ENCODE assay signal across 23 mouse cellular contexts in the genomic region with DNA sequence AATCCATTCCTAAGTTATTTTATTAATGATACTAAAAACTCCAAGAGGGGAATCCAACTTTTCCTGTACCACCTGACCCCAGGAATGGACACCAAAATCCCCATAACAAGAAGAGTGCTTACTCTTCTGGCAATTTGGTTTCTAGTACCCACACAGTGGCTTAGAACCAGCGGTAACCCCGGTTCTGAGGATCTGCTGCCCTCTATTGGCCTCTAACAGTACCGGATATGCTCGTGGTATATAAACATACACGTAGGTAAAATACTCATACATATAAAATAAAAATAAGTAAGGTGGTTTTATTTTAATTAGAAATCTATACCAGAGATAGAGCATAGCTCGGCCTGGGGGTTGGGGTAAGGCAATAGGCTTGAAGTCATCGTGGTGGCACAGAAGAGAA. TPM values are rescaled to one million over a fixed set of nuclear protein-coding genes. Genes with fewer than 3 reads are reported as not detected.
DNase-seq lines count a peak whose midpoint lies in the region; ATAC-seq and TF ChIP-seq lines count a peak whose summit lies in the region.
"Had no signal": no experiment of that assay in that cellular context is flagged by ENCODE, and none has a peak within 500 bp of the region (broad histone marks: within the 10 kb centered on the region; RNA-seq: fewer than 3 reads in every experiment).

No protein-coding gene starts in this region.

- no peaks in the 10 kb centered on the region for H3K36me3 ChIP-seq in kidney, postnatal 0 days (ENCODE audit: insufficient read depth, low read length)
- H3K36me3 ChIP-seq in CH12.LX (replicated peaks in 1 of 2; ENCODE audit: control insufficient read depth in 1 of 2, insufficient read depth in 1 of 2, low read length in 1 of 2): no peaks in the 10 kb centered on the region
- H3K36me3 ChIP-seq: embryonic facial prominence, embryonic 15.5 days; G1E; heart, embryonic 15.5 days; hindbrain, embryonic 15.5 days; limb, embryonic 10.5 days; midbrain, embryonic 13.5 days; neural tube, embryonic 13.5 days had no signal

- no peak for TF ChIP-seq POLR2A in CH12.LX (IDR thresholded peaks at IDR 0.05; ENCODE audit: low read depth, low read length)

- TF ChIP-seq CTCF in kidney, postnatal 0 days (IDR thresholded peaks at IDR 0.05; ENCODE audit: low read depth): peak; percentile 26; the same call in 1 of the 2 replicates
- TF ChIP-seq CTCF in CH12.LX (conservative IDR thresholded peaks at IDR 0.05 in 1 of 2, IDR thresholded peaks at IDR 0.05 in 1 of 2; ENCODE audit: low read depth in 2 of 2, low read length in 2 of 2): peak in 1 of 2 experiments; percentile 55; a peak in 2 of 4 replicates

- WGBS in kidney, postnatal 0 days: 86% methylated on average over 7 of the region's 7 CpGs

- no peak for ATAC-seq in CD4-positive, CD25-positive, alpha-beta regulatory T cell, adult 4 months
- ATAC-seq in kidney, postnatal 0 days (replicated peaks; ENCODE audit: low FRiP score, low read depth): no peak
- ATAC-seq: midbrain, embryonic 13.5 days had no signal

- H3K27ac ChIP-seq in kidney, postnatal 0 days: no peak overlapping the region
- H3K27ac ChIP-seq in CH12.LX (ENCODE audit: insufficient read depth, low read depth): no peak overlapping the region
- H3K27ac ChIP-seq: embryonic facial prominence, embryonic 15.5 days; heart, embryonic 15.5 days; hindbrain, embryonic 15.5 days; limb, embryonic 10.5 days; midbrain, embryonic 13.5 days; neural tube, embryonic 13.5 days had no signal

- dilution Hi-C loops in CH12.LX (cut with MboI; ENCODE audit: extremely low pct_ligation_motif_present, extremely low pct_unique_long_range_greater_than_20kb, low sequenced_read_pairs): no loop called here

- H3K4me3 ChIP-seq in kidney, postnatal 0 days (replicated peaks; ENCODE audit: low read depth, low read length): no peak overlapping the region
- no peak overlapping the region for H3K4me3 ChIP-seq in CH12.LX (replicated peaks in 1 of 3; ENCODE audit: low read depth in 2 of 3, low read length in 2 of 3, poor library complexity in 1 of 3)
- H3K4me3 ChIP-seq: embryonic facial prominence, embryonic 15.5 days; heart, embryonic 15.5 days; hindbrain, embryonic 15.5 days; limb, embryonic 10.5 days; midbrain, embryonic 13.5 days; neural tube, embryonic 13.5 days had no signal

- no peaks in the 10 kb centered on the region for H3K9me3 ChIP-seq in kidney, postnatal 0 days (replicated peaks; ENCODE audit: low read length)
- no peaks in the 10 kb centered on the region for H3K9me3 ChIP-seq in CH12.LX (replicated peaks; ENCODE audit: low read length)
- H3K9me3 ChIP-seq: embryonic facial prominence, embryonic 15.5 days; G1E; heart, embryonic 15.5 days; hindbrain, embryonic 15.5 days; limb, embryonic 10.5 days; midbrain, embryonic 13.5 days; neural tube, embryonic 13.5 days had no signal

- TF ChIP-seq EP300 in CH12.LX (IDR thresholded peaks at IDR 0.05; ENCODE audit: low read length): no peak

- peak; percentile 42 for TF ChIP-seq RAD21 in CH12.LX (IDR thresholded peaks at IDR 0.05; ENCODE audit: low read depth, low read length)

- no peak overlapping the region for H3K9ac ChIP-seq in kidney, postnatal 0 days (ENCODE audit: low read depth, low read length)
- H3K9ac ChIP-seq in CH12.LX (ENCODE audit: insufficient read depth, low read depth): no peak overlapping the region
- H3K9ac ChIP-seq: embryonic facial prominence, embryonic 15.5 days; heart, embryonic 15.5 days; hindbrain, embryonic 15.5 days; midbrain, embryonic 13.5 days; neural tube, embryonic 13.5 days had no signal

- no peaks in the 10 kb centered on the region for H3K27me3 ChIP-seq in kidney, postnatal 0 days (ENCODE audit: insufficient read depth, low read length)
- no peaks in the 10 kb centered on the region for H3K27me3 ChIP-seq in CH12.LX (replicated peaks)
- H3K27me3 ChIP-seq: embryonic facial prominence, embryonic 15.5 days; heart, embryonic 15.5 days; hindbrain, embryonic 15.5 days; midbrain, embryonic 13.5 days; neural tube, embryonic 13.5 days had no signal

- peaks cover 4% of the 10 kb centered on the region; the same call in 1 of the 2 replicates for H3K4me1 ChIP-seq in kidney, postnatal 0 days (replicated peaks; ENCODE audit: insufficient read depth, low read length)
- H3K4me1 ChIP-seq in CH12.LX (ENCODE audit: control insufficient read depth in 1 of 2, insufficient read depth in 2 of 2): peaks cover 4 to 13% of the 10 kb centered on the region in 2 experiments; a peak in 3 of 4 replicates
- H3K4me1 ChIP-seq: hindbrain, embryonic 15.5 days; midbrain, embryonic 13.5 days; neural tube, embryonic 13.5 days had no signal

- no peaks in the 10 kb centered on the region for H3K79me2 ChIP-seq in CH12.LX (replicated peaks; ENCODE audit: control insufficient read depth, extremely low read depth, insufficient read depth, poor library complexity, severe bottlenecking)

- in situ Hi-C loops in CH12.LX (cut with MboI; ENCODE audit: low pct_ligation_motif_present, low pct_unique_long_range_greater_than_20kb, low sequenced_read_pairs): no loop called here

- H3K4me2 ChIP-seq in kidney, postnatal 0 days (ENCODE audit: low read length): no peak overlapping the region
- no peak overlapping the region for H3K4me2 ChIP-seq in CH12.LX (ENCODE audit: insufficient read depth, low read depth, poor library complexity, severe bottlenecking)
- H3K4me2 ChIP-seq: embryonic facial prominence, embryonic 15.5 days; heart, embryonic 15.5 days; hindbrain, embryonic 15.5 days; liver, embryonic 11.5 days; midbrain, embryonic 13.5 days; neural tube, embryonic 13.5 days had no signal

- DNase-seq in CD4-positive, CD25-positive, alpha-beta regulatory T cell, adult 2 months (ENCODE audit: low read depth, low spot score): peak; percentile 4
- no peak for DNase-seq in kidney, postnatal 0 days (ENCODE audit: low spot score)
- DNase-seq in kidney, adult 18-20 months: no peak
- DNase-seq in CH12.LX (ENCODE audit: extremely low read depth): no peak
- DNase-seq in ZHBTc4 (ENCODE audit: low read depth, low spot score): peak; percentile 63
- no peak for DNase-seq in adrenal gland, adult 8-10 months
- no peak for DNase-seq in c-Kit-positive CD71-positive TER-119-positive erythroid progenitor cells, embryonic 14.5 days (ENCODE audit: low spot score)
- DNase-seq: adrenal gland, adult 2 months; cerebellum, adult 11 months; cerebellum, postnatal 25 days; heart, postnatal 4 days; kidney, adult 11 months; lung, postnatal 10 days; thymus, postnatal 25 days had no signal

TF ChIP-seq in CH12.LX, 34 proteins besides CTCF, POLR2A, EP300 and RAD21:
- no peak for TF ChIP-seq RCOR1 (conservative IDR thresholded peaks at IDR 0.05; ENCODE audit: low read depth, low read length)
- peak; percentile 38 for TF ChIP-seq SMC3 (IDR thresholded peaks at IDR 0.05; ENCODE audit: low read depth, low read length)
TF ChIP-seq in CH12.LX: peak in this region for 1.

RNA-seq across cellular contexts. Expression of gene Hs6st1, which starts 58.0 kb away (rescaled TPM):
- 1 to 10 TPM; 4.3 to 4.7 TPM for polyA plus RNA-seq in CD4-positive, CD25-positive, alpha-beta regulatory T cell, adult 4 months (2017; shearing (Covaris generic))
- 13.7 and 23.6 TPM in 2 replicates for polyA plus RNA-seq in kidney, postnatal 0 days (2015; fragmentation: Nextera tagmentation; extraction: Ambion mirVana)
- total RNA-seq in CH12.LX (2012; rRNA removed) (14.0 and 17.7 TPM in 2 replicates), CH12.LX (2014; rRNA removed) (8.2 and 9.1 TPM in 2 replicates)
- polyA plus RNA-seq in CH12.LX (2012; ENCODE audit: insufficient read length, low read depth): 18.1 and 18.6 TPM in 2 replicates
- 100 to 1,000 TPM in 2 of 4 experiments, 10 to 100 TPM in 2; 70.2 to 122 (median 96.6) TPM for total RNA-seq in adrenal gland, adult 8-10 months (2022)

Comparison
In these comparisons a context has a peak if more than half of its experiments do, and no peak if none do; other contexts are left out.
1. DNase-seq: peak in CD4-positive, CD25-positive, alpha-beta regulatory T cell, adult 2 months (single experiment) and ZHBTc4 (single experiment); none in kidney, postnatal 0 days (single experiment), kidney, adult 18-20 months (single experiment), CH12.LX (single experiment), adrenal gland, adult 8-10 months (single experiment) and c-Kit-positive CD71-positive TER-119-positive erythroid progenitor cells, embryonic 14.5 days (single experiment).